Comparison of ENCODE assay signal across 9 mouse cellular contexts in genomic region chr1:190168115-190168514, GRCm38 (mm10). TPM values are rescaled to one million over a fixed set of nuclear protein-coding genes. Genes with fewer than 3 reads are reported as not detected.
A peak's percentile ranks its signal among the peaks of the same experiment; 100 is the strongest.
DNase-seq lines count a peak whose midpoint lies in the region; ATAC-seq and TF ChIP-seq lines count a peak whose summit lies in the region.
"Had no signal": no experiment of that assay in that cellular context is flagged by ENCODE, and none has a peak within 500 bp of the region (broad histone marks: within the 10 kb centered on the region; RNA-seq: fewer than 3 reads in every experiment).

No protein-coding gene starts in this region.

- no peaks in the 10 kb centered on the region for H3K36me3 ChIP-seq in embryonic facial prominence, embryonic 15.5 days
- H3K36me3 ChIP-seq in hindbrain, embryonic 14.5 days (replicated peaks; ENCODE audit: control insufficient read depth, insufficient read depth) = no peaks in the 10 kb centered on the region
- no peaks in the 10 kb centered on the region for H3K36me3 ChIP-seq in midbrain, embryonic 13.5 days

- peaks cover 25% of the 10 kb centered on the region for H3K4me1 ChIP-seq in embryonic facial prominence, embryonic 15.5 days
- H3K4me1 ChIP-seq in hindbrain, embryonic 14.5 days (replicated peaks; ENCODE audit: control insufficient read depth, insufficient read depth, low read length) = 0 out of 2 replicates have a peak, but pooled peaks cover 4% of the 10 kb centered on the region
- H3K4me1 ChIP-seq in midbrain, embryonic 13.5 days (replicated peaks) = peaks cover 53% of the 10 kb centered on the region

- intact Hi-C loops in left cerebral cortex, postnatal 25 days (cut with DNase I) = no loop called here

- WGBS in embryonic facial prominence, embryonic 15.5 days = under 1% methylated on average over 4 of the region's 4 CpGs
- 1% methylated on average over 4 of the region's 4 CpGs for WGBS in hindbrain, embryonic 14.5 days
- WGBS in midbrain, embryonic 13.5 days = 2% methylated on average over 4 of the region's 4 CpGs

- no peak for DNase-seq in layer of hippocampus, adult 2 months (ENCODE audit: low spot score in 2 of 2)
- DNase-seq in layer of hippocampus, adult 18-20 months (ENCODE audit: low spot score in 2 of 2) = no peak
- DNase-seq in hindbrain, embryonic 14.5 days (ENCODE audit: low spot score) = no peak
- no peak for DNase-seq in urinary bladder, postnatal 14 days (ENCODE audit: low spot score)
- DNase-seq in left cerebral cortex, postnatal 25 days (ENCODE audit: low spot score in 2 of 2) = no peak
- DNase-seq in ovary, postnatal 10 days (ENCODE audit: low spot score) = no peak

- no peak for ATAC-seq in embryonic facial prominence, embryonic 15.5 days (ENCODE audit: insufficient number of reproducible peaks, low FRiP score, low TSS enrichment, low read depth)
- no peak for ATAC-seq in hindbrain, embryonic 14.5 days (ENCODE audit: low FRiP score)
- no peak for ATAC-seq in midbrain, embryonic 13.5 days

- H3K27ac ChIP-seq in layer of hippocampus, adult 2 months = peak overlapping the region; percentile 91
- no peak overlapping the region for H3K27ac ChIP-seq in embryonic facial prominence, embryonic 15.5 days (replicated peaks)
- H3K27ac ChIP-seq in hindbrain, embryonic 14.5 days = peak overlapping the region; percentile 89; the same call in 1 of the 2 replicates
- H3K27ac ChIP-seq in midbrain, embryonic 13.5 days = no peak overlapping the region

- peak overlapping the region; percentile 82 for H3K4me3 ChIP-seq in layer of hippocampus, adult 2 months
- peak overlapping the region; percentile 65; the same call in 1 of the 2 replicates for H3K4me3 ChIP-seq in embryonic facial prominence, embryonic 15.5 days (replicated peaks)
- peak overlapping the region; percentile 54 for H3K4me3 ChIP-seq in hindbrain, embryonic 14.5 days (replicated peaks; ENCODE audit: low read length)
- peak overlapping the region; percentile 71 for H3K4me3 ChIP-seq in midbrain, embryonic 13.5 days (replicated peaks)

- peaks cover 55% of the 10 kb centered on the region for H3K27me3 ChIP-seq in embryonic facial prominence, embryonic 15.5 days
- peaks cover 19% of the 10 kb centered on the region for H3K27me3 ChIP-seq in hindbrain, embryonic 14.5 days (ENCODE audit: control insufficient read depth, insufficient read depth, low read length)
- peaks cover 22% of the 10 kb centered on the region for H3K27me3 ChIP-seq in midbrain, embryonic 13.5 days

- H3K9me3 ChIP-seq in embryonic facial prominence, embryonic 15.5 days (replicated peaks) = no peaks in the 10 kb centered on the region
- no peaks in the 10 kb centered on the region for H3K9me3 ChIP-seq in hindbrain, embryonic 14.5 days (ENCODE audit: control insufficient read depth, low read length)
- no peaks in the 10 kb centered on the region for H3K9me3 ChIP-seq in midbrain, embryonic 13.5 days

- no peak overlapping the region for H3K9ac ChIP-seq in embryonic facial prominence, embryonic 15.5 days
- peak overlapping the region; percentile 65 for H3K9ac ChIP-seq in hindbrain, embryonic 14.5 days
- peak overlapping the region; percentile 85 for H3K9ac ChIP-seq in midbrain, embryonic 13.5 days (replicated peaks)

- peak overlapping the region; percentile 95 for H3K4me2 ChIP-seq in embryonic facial prominence, embryonic 15.5 days (replicated peaks)
- peak overlapping the region; percentile 77 for H3K4me2 ChIP-seq in hindbrain, embryonic 14.5 days (replicated peaks)
- H3K4me2 ChIP-seq in midbrain, embryonic 13.5 days (replicated peaks) = peak overlapping the region; percentile 90

- no peak for TF ChIP-seq CTCF in layer of hippocampus, adult 2 months (conservative IDR thresholded peaks at IDR 0.05)

RNA-seq across cellular contexts. Expression of gene Prox1, which starts 2.4 kb away (rescaled TPM):
- total RNA-seq in layer of hippocampus, adult 2 months (2021) = 100 to 1,000 TPM; 102 to 112 TPM
- total RNA-seq in layer of hippocampus, adult 18-20 months (2021) = 10 to 100 TPM; 77.4 to 83.6 TPM
- polyA plus RNA-seq in embryonic facial prominence, embryonic 15.5 days (2015; fragmentation: Nextera tagmentation; extraction: Ambion mirVana) = 2.4 and 3.3 TPM in 2 replicates
- 9.6 and 9.7 TPM in 2 replicates for polyA plus RNA-seq in hindbrain, embryonic 14.5 days (2014; fragmentation: Nextera tagmentation; extraction: Ambion mirVana)
- polyA plus RNA-seq in midbrain, embryonic 13.5 days (2015; fragmentation: Nextera tagmentation; extraction: Ambion mirVana) = 9.7 and 12.1 TPM in 2 replicates
- 1 to 10 TPM; 7.2 to 7.8 TPM for total RNA-seq in left cerebral cortex, postnatal 25 days (2021)
- total RNA-seq: granulocyte monocyte progenitor cell, adult 5-6 weeks had no signal

Comparison
In these comparisons a context has a peak if more than half of its experiments do, and no peak if none do; other contexts are left out.
1. H3K27ac ChIP-seq: peak in layer of hippocampus, adult 2 months (single experiment) and hindbrain, embryonic 14.5 days (single experiment); none in embryonic facial prominence, embryonic 15.5 days (single experiment) and midbrain, embryonic 13.5 days (single experiment).
2. RNA of gene Prox1, which starts 2.4 kb away (total RNA-seq): 102 to 112 TPM in layer of hippocampus, adult 2 months and 77.4 to 83.6 TPM in layer of hippocampus, adult 18-20 months; 7.2 to 7.8 TPM in left cerebral cortex, postnatal 25 days; every median in the first group is over 4 times any median in the second.
3. Peak in every context shown above with its lines, with median percentiles within 50 percentile points of each other: H3K4me3 ChIP-seq and H3K4me2 ChIP-seq.